Mouse (Mus musculus) frontal cortex, postnatal 10 days (tissue): ENCODE measurements at regions not wholly inside any gene's neighbourhood (a gene's known extent, or its start where the extent isn't known, plus 50 kb on each side); places are given as distances from the start of the nearest gene placed in this dataset.

Experiments used
- DNase-seq, 2 experiments: peaks; one replicate each; pipeline ENCODE4 v3.0.0; 2022; ENCODE audit warnings: low spot score in 2 of 2, mixed read lengths in 1 of 2

DNA sequence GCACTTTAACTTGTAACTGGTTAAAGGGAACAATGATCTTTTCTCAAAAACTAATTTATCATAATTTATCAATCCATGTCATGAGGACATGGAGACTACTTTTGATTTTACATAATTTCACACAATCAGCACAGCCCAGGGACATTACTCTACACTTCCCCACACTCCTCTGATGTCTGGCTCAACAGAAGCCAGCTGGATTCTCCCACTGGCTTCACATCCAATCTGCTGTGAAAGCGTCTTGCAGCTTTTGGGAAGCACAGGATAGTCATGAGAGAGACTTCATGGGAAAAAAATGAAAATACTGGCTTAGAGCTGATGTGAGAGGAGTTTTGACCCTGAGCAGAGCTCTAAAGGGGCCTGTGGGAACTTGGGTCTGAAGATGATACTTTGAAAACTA lies 61.7 kb upstream of the Hrasls start:
- DNase-seq, result peak in 1 of 2 experiments; percentile 14

DNA sequence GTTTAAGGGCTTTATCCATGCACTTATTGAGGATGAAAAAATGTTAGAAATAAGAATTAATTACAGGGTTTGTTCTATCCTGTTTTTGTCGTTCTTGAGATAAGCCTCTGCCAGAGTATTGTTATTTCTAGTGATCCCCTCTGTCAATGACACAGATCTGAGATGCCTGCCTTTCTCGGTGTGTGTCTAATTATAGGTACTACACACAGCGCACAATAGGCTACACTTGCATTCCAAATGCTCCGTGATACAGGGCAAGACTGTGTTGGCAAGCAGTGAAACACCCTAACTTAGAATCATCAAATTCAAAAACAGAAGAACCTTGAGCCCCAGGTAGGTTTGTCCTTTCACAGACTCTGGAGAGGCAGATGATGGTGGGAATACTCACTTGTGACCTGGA lies 90.3 kb upstream of the Hrasls start:
- no peak for DNase-seq

DNA sequence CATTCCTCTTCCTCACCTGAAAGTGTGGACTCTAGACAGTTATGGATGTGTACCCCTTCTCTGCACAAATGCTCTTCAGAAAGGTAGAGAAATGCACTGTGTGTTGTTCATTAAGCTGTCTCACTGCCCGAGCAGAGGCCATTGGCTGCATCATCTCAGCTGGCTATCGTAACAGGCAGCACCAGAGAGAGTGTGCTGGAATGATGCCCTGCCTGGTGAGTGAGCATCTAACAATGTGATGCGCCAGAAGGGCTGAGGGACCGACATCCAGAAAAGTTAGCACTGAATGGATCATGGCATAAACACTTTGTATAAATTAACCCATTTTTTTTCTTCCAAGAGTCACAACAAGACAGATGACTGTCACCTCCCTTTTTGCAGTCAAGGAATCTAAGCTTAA lies 112.7 kb upstream of the Hrasls start:
- no peak for DNase-seq

GRCm38 (mm10) chr16:29065961-29066360 lies 136.5 kb upstream of the Mb21d2 start:
- DNase-seq, result no peak

GRCm38 (mm10) chr16:29065097-29065785 lies 135.8 kb upstream of the Mb21d2 start:
- no peak for DNase-seq

- DNase-seq, result no peak
Observed at GRCm38 (mm10) chr16:29063377-29063776, 133.9 kb upstream of the Mb21d2 start.

DNA sequence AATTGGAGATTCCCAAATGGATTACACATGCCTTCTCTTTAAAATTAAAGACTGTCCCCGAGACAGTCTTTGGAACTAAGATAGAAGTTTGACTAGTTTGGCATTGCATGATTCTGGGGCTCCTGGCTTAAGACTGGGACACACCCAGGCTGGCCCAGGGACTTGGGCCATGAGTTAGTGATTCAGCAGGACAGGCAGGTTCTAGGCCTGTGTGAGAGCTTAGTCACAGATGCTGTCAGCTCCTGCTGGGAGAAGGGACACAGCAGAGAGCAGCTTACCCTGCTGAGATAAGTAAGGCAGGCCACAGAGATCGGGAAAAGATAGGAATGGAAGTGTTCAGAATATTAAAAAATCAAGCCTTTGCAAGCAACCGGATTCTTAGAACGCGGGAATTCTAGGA lies 127.6 kb upstream of the Mb21d2 start:
- DNase-seq, result no peak

- no peak for DNase-seq
Observed at GRCm38 (mm10) chr16:29054423-29054822, 125.0 kb upstream of the Mb21d2 start.

GRCm38 (mm10) chr16:29046453-29046993 lies 117.0 kb upstream of the Mb21d2 start:
- no peak for DNase-seq

GRCm38 (mm10) chr16:29035523-29035922 lies 106.0 kb upstream of the Mb21d2 start:
- no peak for DNase-seq

DNA sequence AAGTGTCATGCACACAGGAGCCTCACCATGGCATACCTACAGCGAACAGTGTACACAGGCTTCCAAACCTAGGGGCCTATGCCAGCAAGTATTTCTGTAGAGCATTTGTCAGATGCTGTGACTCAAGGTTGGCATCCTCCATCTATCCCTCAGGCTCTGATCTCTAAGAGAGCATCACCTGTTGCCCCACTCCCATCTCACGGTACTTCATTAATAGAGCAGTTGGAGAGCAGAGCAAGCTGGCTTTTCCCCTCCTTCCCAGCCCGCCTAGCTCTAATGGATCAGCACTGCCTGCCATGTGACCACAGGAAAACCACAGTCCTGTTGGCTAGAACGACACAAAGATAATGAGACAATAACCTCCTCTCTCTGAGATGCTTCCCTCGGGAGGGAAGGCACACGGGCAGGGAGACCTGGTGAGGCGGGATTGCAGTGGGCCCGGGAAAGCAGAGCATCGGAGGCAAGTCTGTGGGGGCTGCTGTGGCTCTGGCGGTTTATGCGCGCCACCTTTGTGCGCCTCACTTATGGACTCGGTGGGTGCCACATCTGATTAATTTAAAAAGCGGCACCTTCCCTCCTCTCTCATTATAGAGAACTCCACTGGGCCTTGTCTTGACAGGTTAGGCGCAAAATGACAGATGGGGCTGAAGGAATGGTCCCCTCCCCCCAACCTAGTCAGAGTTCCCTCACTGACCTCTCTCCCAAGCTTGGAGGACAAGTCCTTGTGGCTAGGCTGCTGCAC lies 104.8 kb upstream of the Mb21d2 start:
- no peak for DNase-seq

DNA sequence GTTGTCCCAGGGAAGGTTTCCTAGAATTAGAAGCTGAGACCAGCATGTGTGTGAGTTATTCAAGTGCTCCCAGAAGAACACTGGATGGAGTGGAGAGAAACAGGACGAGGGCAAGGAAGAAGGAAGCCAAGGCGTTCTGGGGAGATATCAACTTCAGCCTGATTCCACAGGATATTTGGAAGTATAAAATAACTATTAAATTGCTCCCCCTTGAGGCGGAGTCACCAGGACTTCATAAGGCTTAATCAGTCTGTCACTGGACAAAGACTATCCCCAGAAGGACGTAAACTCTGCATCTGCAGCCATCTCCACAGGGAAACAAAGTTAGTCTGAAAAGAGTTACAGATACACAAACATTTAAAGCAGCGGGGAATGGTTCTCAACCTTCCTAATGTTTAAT lies 103.9 kb upstream of the Mb21d2 start:
- DNase-seq, result no peak

- DNase-seq, result no peak
Observed at GRCm38 (mm10) chr16:29027856-29028255, 98.4 kb upstream of the Mb21d2 start.

- peak in 1 of 2 experiments; percentile 7 for DNase-seq
Observed at GRCm38 (mm10) chr16:29001249-29001648, 71.8 kb upstream of the Mb21d2 start.

DNA sequence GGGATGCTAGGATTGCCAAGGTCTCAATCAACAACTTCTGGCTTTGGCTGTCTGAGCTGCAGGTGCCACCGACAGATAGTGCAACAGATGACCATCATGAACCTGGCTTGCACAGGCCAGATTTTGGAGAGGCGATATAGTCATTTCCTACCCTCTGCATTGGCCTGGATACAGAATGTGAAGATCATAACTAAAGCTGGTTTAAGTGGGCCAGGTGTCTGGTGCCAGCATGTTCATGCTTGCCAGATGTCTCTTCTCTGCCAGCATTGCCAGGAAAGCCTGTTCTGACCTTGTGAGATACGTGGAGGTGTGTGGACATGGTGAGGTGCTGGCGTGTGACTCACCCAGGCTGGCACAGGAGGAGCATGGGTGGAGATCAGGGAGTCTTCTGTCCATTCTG lies 70.2 kb upstream of the Mb21d2 start:
- no peak for DNase-seq

DNA sequence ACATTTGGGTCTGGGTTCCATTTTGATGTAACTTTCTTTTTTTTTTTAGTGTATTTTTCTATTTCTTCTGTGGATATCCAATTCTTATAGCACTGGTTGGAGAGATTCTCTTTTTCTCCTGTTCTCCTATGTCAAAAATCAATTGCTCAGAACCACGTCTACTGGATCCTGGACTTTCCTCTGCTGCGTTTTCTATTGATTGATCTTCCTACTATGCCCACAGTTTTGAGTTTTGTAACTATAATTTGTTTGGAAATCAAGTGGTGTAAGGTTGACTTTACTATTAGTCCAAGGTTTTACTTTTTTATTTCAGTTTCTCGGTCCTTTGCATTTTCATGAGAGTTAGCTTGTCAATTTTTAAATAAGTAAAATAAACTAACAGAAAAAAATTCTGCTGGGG lies 67.2 kb upstream of the Mb21d2 start:
- DNase-seq, result no peak

- DNase-seq, result no peak
Observed at GRCm38 (mm10) chr16:28990666-28991065, 61.2 kb upstream of the Mb21d2 start.

DNA sequence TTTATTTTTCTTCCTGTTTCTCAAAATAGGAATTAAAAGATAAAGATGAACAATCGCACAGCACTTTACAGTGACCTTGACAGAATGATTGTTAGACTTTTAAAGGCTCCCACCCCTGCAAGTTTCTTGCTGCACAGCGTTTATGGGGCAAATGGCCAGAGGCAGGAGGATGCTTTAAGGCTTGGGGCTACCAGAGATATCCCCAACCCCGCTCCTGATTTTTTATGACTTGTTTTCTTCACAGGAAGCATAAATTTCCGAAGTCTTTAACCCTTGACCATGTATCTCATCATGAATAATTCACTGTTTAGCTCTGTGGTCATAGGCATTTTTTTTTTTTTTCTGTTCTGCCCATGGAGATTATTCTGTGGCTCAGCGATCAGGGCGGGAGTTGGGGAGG lies 55.5 kb upstream of the Mb21d2 start:
- DNase-seq, result no peak

- no peak for DNase-seq
Observed at GRCm38 (mm10) chr16:28982901-28983300, 53.4 kb upstream of the Mb21d2 start.
